Mouse (Mus musculus): Measurements from ENCODE around the gene Mettl16. TPM values are rescaled to one million over a fixed set of nuclear protein-coding genes. Genes with fewer than 3 reads are reported as not detected.

Mettl16 gene
- total RNA-seq (2023), result 10 to 100 TPM in 1 of 2 experiments, 1 to 10 TPM in 1; 9.7 to 10.7 TPM

GRCm38 (mm10) chr11:74770595-74771207 lies at the start of gene Mettl16:
Mettl16 (plus strand) TSS chr11:74770830.

DNA sequence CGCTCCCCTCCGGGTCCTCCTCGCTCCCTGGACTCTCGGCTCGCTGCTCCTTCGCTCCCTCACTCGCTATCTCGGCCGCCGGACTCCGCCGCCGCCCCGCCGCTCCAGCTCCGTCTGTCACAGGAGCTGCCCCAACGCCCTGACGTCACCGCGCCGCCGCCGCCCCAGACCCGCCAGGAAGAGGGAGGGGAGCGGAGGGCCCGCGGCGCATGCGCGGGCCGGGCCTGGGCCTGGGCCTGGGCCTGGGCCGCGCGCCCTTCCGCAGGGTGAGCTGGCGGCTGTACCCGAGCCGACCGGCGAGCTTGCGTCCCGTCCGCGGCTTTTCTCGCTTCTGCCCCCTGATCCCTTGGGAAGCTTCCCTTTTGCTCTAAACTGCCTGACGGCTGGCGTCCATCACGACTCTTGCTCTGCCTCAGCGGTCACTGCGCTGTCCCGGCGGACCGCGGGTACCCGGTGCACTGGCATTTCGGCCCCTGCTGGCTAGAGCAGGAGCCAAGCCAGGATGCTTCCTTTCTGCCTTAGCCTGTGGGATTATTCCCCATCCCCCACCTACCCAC lies 46.3 kb upstream of the Mettl16 start, which contains the start of gene Pafah1b1:
Gene Pafah1b1 (minus strand): TSS at position 436 of the 557 bp plus-strand sequence.

DNA sequence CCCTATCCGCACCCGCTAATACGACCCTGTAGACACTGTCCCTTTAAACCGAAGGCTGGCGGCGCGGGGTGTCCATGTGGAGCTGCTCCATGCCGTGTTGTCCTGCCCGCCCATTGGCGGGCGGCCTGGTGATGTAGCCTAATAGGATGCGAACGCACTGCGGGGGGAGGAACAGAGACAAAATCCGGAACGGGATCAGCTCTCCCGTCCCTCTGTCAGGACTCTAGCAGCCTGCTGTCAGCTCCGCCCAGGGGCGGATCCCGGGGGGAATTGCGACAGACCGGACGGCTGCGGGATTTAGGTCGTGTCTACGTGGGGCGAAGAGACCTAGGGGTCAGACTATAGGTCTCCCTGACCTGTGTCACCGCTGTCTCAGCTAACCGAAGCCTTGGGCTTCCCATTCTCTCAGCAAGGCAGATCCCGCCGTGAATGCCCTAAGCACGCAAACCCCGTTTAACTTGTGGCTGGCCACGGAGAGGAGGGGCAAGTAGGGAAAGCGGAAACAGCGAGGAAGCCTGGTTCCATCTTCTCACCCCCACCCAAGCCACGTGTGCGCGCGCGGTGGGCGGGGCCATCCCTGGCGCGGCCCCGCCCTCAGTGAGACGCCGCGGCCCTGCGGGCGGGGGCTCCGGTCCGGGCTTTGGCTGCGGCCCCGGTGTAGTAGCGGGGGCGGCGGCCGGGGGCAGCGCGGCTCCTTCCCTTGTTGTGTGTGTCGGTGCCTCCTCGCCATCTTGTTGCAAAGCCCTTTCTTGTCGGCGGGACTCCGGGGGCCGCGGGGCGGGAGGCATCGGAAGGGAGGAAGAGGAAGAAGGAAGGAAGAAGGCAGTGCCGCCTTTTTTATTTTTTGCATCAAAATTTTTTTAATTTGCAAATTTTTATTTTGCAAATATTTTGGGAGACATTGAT lies 59.9 kb downstream of the Mettl16 start, which contains the start of gene Mnt:
Gene Mnt (plus strand): TSS at position 665 of the 906 bp plus-strand sequence.

Other genes starting within 250 kb of the Mettl16 start
- 10 to 100 TPM; 82.9 to 84.9 TPM for gene Rap1gap2, start 159.9 kb upstream of the Mettl16 start, total RNA-seq (2023)
- gene Ccdc92b, start 151.2 kb upstream of the Mettl16 start, total RNA-seq (2023), result under 1 TPM; 0.09 to 0.35 TPM
- 10 to 100 TPM; 18.7 to 19.6 TPM for gene Cluh, start 121.3 kb upstream of the Mettl16 start, total RNA-seq (2023)
- gene Pafah1b1, start 46.2 kb upstream of the Mettl16 start, total RNA-seq (2023), result 10 to 100 TPM; 89.5 to 96.1 TPM
- 10 to 100 TPM; 30.1 to 34.6 TPM for gene Mnt, start 60.1 kb downstream of the Mettl16 start, total RNA-seq (2023)
- 1 to 10 TPM; 1.9 TPM for gene Sgsm2, start 126.2 kb downstream of the Mettl16 start, total RNA-seq (2023)
- 10 to 100 TPM; 10.7 to 14.0 TPM for gene Tsr1, start 127.2 kb downstream of the Mettl16 start, total RNA-seq (2023)
- 10 to 100 TPM; 22.4 to 26.9 TPM for gene Smg6, start 155.0 kb downstream of the Mettl16 start, total RNA-seq (2023)
- 1 to 10 TPM; 6.4 to 7.5 TPM for gene Srr, start 155.1 kb downstream of the Mettl16 start, total RNA-seq (2023)